Mouse (Mus musculus) heart, adult 2 months (tissue): ENCODE measurements around the gene Lgr4. TPM values are rescaled to one million over a fixed set of nuclear protein-coding genes. Genes with fewer than 3 reads are reported as not detected.

ENCODE experiments used
- DNase-seq, 2 experiments: peaks; one replicate each; pipeline ENCODE4 v3.0.0; 2021
- H3K27ac ChIP-seq: fragments of 200-600 bp; 2 replicates; pipeline ENCODE4 v1.8.1; 2022
- H3K27me3 ChIP-seq: fragments of 200-500 bp; 2 replicates; pipeline ENCODE4 v1.6.1; 2012; ENCODE audit warnings: mild to moderate bottlenecking, low read length, inconsistent platforms, mixed read lengths; ENCODE audit not compliant: control insufficient read depth, insufficient read depth
- H3K36me3 ChIP-seq: fragments of 200-500 bp; 2 replicates; pipeline ENCODE4 v1.6.1; 2012; ENCODE audit warnings: low read length, inconsistent platforms; ENCODE audit not compliant: control insufficient read depth, insufficient read depth
- H3K4me1 ChIP-seq: fragments of 200-500 bp; 2 replicates; pipeline ENCODE4 v1.6.1; 2011; ENCODE audit warnings: low read length; ENCODE audit not compliant: control insufficient read depth, insufficient read depth
- H3K4me3 ChIP-seq: fragments of 200-600 bp; 2 replicates; pipeline ENCODE4 v1.8.1; 2022
- H3K79me2 ChIP-seq: fragments of 200-500 bp; replicated peaks from 2 replicates; pipeline ENCODE4 v1.6.1; 2012; ENCODE audit warnings: mild to moderate bottlenecking, inconsistent platforms, low read length, moderate library complexity, mixed read lengths; ENCODE audit not compliant: control insufficient read depth, insufficient read depth
- H3K9ac ChIP-seq: fragments of 200-500 bp; 2 replicates; pipeline ENCODE4 v1.6.1; 2012; ENCODE audit warnings: low read depth, mild to moderate bottlenecking, control low read depth, inconsistent platforms, low read length, mixed read lengths
- CTCF ChIP-seq: fragments of 200-600 bp; IDR thresholded peaks from 2 replicates; pipeline ENCODE4 v1.8.1; 2022; ENCODE audit warnings: antibody characterized with exemption, mild to moderate bottlenecking, moderate library complexity
- EP300 ChIP-seq: fragments of 200-500 bp; IDR thresholded peaks from 2 replicates; pipeline ENCODE4 v1.6.1; 2011; ENCODE audit warnings: low read depth, low read length, control low read depth; ENCODE audit not compliant: insufficient read depth
- POLR2A ChIP-seq: fragments of 200-500 bp; IDR thresholded peaks from 2 replicates; pipeline ENCODE4 v1.6.1; 2011; ENCODE audit warnings: mild to moderate bottlenecking, low read depth, low read length, control low read depth; ENCODE audit not compliant: insufficient read depth
- WGBS: fragments of 180-500 bp; shearing (Covaris S2); methylation state at CpG from one replicate; pipeline ENCODE4 v1.1.7; 2018; 5-methylcytosine and 5-hydroxymethylcytosine counted together
- intact Hi-C: fragments of 180-260 bp; cut with DNase I; formaldehyde crosslinking; loops from one replicate; pipeline ENCODE4 v1.15.1; 2025
- polyA plus RNA-seq: library from polyadenylated mRNA; depleted of rRNA; stranded (reverse); fragments of >200 nt; gene quantifications from 2 replicates; pipeline ENCODE4 v1.2.3, GENCODE M21; 2012
- total RNA-seq, 2 experiments: library from RNA; stranded (reverse); gene quantifications; 2 replicates each; pipeline ENCODE4 v1.2.3; 2021

Lgr4 gene
- total and polyA plus RNA-seq, 3 experiments: 13.5 to 23.7 (median 22.1) TPM

DNA sequence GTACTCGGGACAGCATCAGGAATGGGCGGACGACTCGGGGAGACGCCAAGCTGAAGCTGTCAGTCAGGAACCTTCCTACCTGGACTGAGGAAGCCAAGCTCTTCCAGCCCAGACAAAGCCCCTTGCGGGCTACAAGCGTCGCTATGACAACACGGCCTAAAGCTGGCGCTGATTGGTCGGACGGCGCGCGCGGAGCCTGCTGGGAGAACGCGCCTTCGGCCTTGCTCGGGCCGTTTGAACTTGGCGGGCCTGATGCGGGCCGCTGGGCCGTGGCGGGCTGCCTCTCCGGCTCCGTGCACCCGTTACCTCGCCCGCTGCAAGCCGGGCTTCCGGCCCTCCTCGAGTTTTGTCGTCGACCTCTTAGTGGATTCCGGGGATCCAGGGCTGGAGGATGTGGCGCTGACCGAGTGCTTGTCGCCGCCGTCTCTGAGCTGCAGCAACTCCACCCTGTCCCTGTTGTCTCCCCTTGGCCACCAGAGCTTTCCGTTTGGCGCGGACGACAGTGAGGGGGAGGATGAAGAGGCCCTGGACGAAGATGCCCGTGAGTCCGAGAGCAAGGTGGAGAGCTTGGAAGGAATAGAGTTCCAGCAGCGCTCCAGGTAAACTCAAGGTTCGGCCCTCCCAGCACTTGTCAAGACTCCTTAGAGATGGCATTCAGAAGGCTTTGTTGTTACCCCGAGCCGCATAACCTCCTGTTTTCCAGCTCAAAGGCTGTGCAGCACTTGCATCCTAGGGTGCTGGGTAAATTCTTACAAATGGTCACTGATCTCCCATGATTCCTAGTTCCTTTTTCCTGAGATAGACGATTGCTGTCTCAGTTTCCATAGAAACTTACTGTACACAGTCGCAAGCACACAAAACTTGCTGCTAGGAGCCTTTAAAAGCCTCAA is 100.4 kb downstream of the Lgr4 start, which contains the start of gene Ccdc34:
TSS of gene Ccdc34 (plus strand) at position 202 of the 890 bp plus-strand sequence.
- Histone ChIP-seq H3K4me3 (peak within 1 kb of the TSS; percentile 82), H3K4me1 (no peaks in the 10 kb centered on the region), H3K27me3 (no peaks in the 10 kb centered on the region), H3K36me3 (no peaks in the 10 kb centered on the region), H3K27ac (peak within 1 kb of the TSS; percentile 60), H3K9ac (peak within 1 kb of the TSS; percentile 82), H3K79me2 (no peaks in the 10 kb centered on the region)
- DNase-seq: peak; percentile 91 to 93
- WGBS: under 1% methylated on average over 55 of the region's 55 CpGs
- TF ChIP-seq CTCF (peak; percentile 25), EP300 (no peak)
- intact Hi-C loops: loop anchor here (5.0 kb wide), 3 partner anchors 101 to 189 kb away; partner anchors contain the start of genes Lgr4 and Lin7c

GRCm38 (mm10) chr2:110019656-110020055 is 102.2 kb downstream of the Lgr4 start:
- Histone ChIP-seq H3K9ac (no peak overlapping the region), H3K27ac (no peak overlapping the region), H3K27me3 (no peaks in the 10 kb centered on the region), H3K4me1 (no peaks in the 10 kb centered on the region), H3K79me2 (no peaks in the 10 kb centered on the region), H3K36me3 (no peaks in the 10 kb centered on the region), H3K4me3 (no peak overlapping the region)
- intact Hi-C loops: loop anchor here (5.0 kb wide), 3 partner anchors 102 to 188 kb away; partner anchors contain the start of genes Lgr4 and Lin7c
- WGBS: 59% methylated on average over 4 of the region's 4 CpGs
- TF ChIP-seq EP300 (no peak), POLR2A (no peak), CTCF (no peak)
- DNase-seq: no peak

DNA sequence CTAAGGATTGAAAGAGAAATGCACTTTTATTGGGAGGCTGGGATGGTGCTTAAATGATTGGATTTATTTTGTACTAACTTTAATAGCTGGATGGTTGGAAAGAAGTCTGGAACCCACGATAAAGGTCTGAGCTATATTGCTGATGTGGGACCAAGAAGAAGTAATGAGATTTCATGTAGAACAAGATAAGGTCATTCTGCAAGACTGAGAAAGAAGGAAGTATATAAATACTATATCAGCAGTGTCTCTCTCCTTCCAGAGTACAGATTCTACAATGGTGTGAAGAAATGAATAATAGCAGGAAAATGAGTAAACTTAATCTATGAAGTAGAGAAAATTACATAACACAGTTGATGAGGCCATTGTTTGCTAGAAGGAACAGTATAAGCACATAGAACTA is 103.0 kb downstream of the Lgr4 start:
- 89% methylated on average over 1 of the region's 1 CpGs for WGBS
- H3K4me3 ChIP-seq: no peak overlapping the region
- H3K4me1 ChIP-seq: no peaks in the 10 kb centered on the region
- H3K79me2 ChIP-seq: no peaks in the 10 kb centered on the region
- no peak for DNase-seq
- H3K9ac ChIP-seq: no peak overlapping the region
- intact Hi-C loops: no loop called here
- no peak overlapping the region for H3K27ac ChIP-seq
- TF ChIP-seq CTCF (no peak), POLR2A (no peak), EP300 (no peak)
- H3K36me3 ChIP-seq: no peaks in the 10 kb centered on the region
- no peaks in the 10 kb centered on the region for H3K27me3 ChIP-seq

DNA sequence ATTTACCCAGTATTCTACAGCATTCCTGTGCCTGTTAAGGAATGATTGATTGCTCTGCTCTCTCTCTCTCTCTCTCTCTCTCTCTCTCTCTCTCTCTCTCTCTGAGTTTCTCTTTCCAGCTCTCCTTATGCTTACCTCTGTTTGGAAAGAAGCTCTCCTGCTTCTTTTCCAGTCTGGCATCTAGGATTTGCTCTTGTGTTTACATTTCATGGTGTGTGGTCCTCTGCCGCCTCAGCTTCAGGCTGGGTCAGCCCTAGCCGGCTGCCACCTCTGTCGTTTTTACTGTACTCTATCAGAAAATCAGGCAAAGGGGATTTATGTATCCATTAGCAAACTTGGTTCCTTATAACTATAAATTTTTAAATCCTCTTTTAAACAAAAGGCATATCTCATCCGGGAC is 118.8 kb downstream of the Lgr4 start:
- Histone ChIP-seq H3K79me2 (no peaks in the 10 kb centered on the region), H3K4me3 (no peak overlapping the region), H3K4me1 (no peaks in the 10 kb centered on the region), H3K36me3 (no peaks in the 10 kb centered on the region), H3K27me3 (no peaks in the 10 kb centered on the region), H3K27ac (no peak overlapping the region), H3K9ac (no peak overlapping the region)
- TF ChIP-seq POLR2A (no peak), EP300 (no peak), CTCF (no peak)
- 61% methylated on average over 4 of the region's 4 CpGs for WGBS
- no peak for DNase-seq
- intact Hi-C loops: no loop called here

DNA sequence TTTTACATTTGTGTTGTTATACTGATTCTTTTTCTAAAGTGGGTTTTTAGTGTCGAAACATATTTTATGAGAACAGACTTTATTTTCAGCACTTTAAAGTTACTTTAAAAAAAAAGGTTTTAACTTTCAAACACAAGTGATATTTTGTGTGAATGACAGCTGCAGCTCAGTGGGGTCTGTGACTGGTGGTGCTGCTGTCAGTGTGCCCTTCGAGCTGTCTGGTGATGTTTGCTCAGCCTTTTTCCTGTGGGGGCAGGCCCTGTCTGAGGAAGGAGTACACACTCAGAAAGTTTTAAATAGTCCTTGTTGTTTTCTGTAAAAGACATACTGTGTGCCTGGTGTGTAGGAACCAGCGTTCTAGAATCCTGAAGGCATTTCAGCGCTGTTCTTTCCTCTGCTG is 119.2 kb downstream of the Lgr4 start:
- Histone ChIP-seq H3K27me3 (no peaks in the 10 kb centered on the region), H3K4me3 (no peak overlapping the region), H3K36me3 (no peaks in the 10 kb centered on the region), H3K4me1 (no peaks in the 10 kb centered on the region), H3K27ac (no peak overlapping the region), H3K79me2 (no peaks in the 10 kb centered on the region), H3K9ac (no peak overlapping the region)
- intact Hi-C loops: no loop called here
- DNase-seq: no peak
- 66% methylated on average over 4 of the region's 4 CpGs for WGBS
- no peak for TF ChIP-seq POLR2A
- no peak for TF ChIP-seq CTCF
- TF ChIP-seq EP300: no peak

- intact Hi-C loops: no loop called here
- Histone ChIP-seq H3K79me2 (no peaks in the 10 kb centered on the region), H3K27ac (no peak overlapping the region), H3K4me1 (no peaks in the 10 kb centered on the region), H3K36me3 (no peaks in the 10 kb centered on the region), H3K27me3 (no peaks in the 10 kb centered on the region), H3K4me3 (no peak overlapping the region), H3K9ac (no peak overlapping the region)
- 61% methylated on average over 2 of the region's 2 CpGs for WGBS
- DNase-seq: no peak
- TF ChIP-seq POLR2A: no peak
- TF ChIP-seq CTCF: no peak
- TF ChIP-seq EP300: no peak
Measured at GRCm38 (mm10) chr2:110037221-110037620, 119.8 kb downstream of the Lgr4 start.
